In genomic region chr9:71728822-71729311, GRCm38 (mm10) we compare ENCODE assay signal across 13 mouse cellular contexts. TPM values are rescaled to one million over a fixed set of nuclear protein-coding genes. Genes with fewer than 3 reads are reported as not detected.
A peak's percentile ranks its signal among the peaks of the same experiment; 100 is the strongest.
DNase-seq lines count a peak whose midpoint lies in the region; ATAC-seq and TF ChIP-seq lines count a peak whose summit lies in the region.
"Had no signal": no experiment of that assay in that cellular context is flagged by ENCODE, and none has a peak within 500 bp of the region (broad histone marks: within the 10 kb centered on the region; RNA-seq: fewer than 3 reads in every experiment).

No protein-coding gene starts in this region.

- H3K79me2 ChIP-seq in liver, adult 2 months (ENCODE audit: control insufficient read depth, insufficient read depth, low read length), result peaks cover 36% of the 10 kb centered on the region

- H3K4me1 ChIP-seq in heart, embryonic 13.5 days, result peaks cover 68% of the 10 kb centered on the region
- peaks cover 24% of the 10 kb centered on the region for H3K4me1 ChIP-seq in liver, adult 2 months (ENCODE audit: control insufficient read depth, insufficient read depth, low read length)
- no peaks in the 10 kb centered on the region for H3K4me1 ChIP-seq in intestine, postnatal 0 days (replicated peaks; ENCODE audit: control insufficient read depth, insufficient read depth, low read length)

- ATAC-seq in heart, embryonic 13.5 days (ENCODE audit: extremely low read depth, insufficient number of reproducible peaks, low FRiP score, low TSS enrichment), result no peak
- ATAC-seq in intestine, postnatal 0 days, result no peak

- H3K9me3 ChIP-seq in heart, embryonic 13.5 days, result no peaks in the 10 kb centered on the region
- no peaks in the 10 kb centered on the region for H3K9me3 ChIP-seq in intestine, postnatal 0 days (ENCODE audit: control insufficient read depth)
- H3K9me3 ChIP-seq: G1E had no signal

- no peak for TF ChIP-seq POLR2A in liver, adult 2 months (IDR thresholded peaks at IDR 0.05; ENCODE audit: extremely low read depth, insufficient read depth, low read length)

- no peak overlapping the region for H3K4me2 ChIP-seq in heart, embryonic 13.5 days
- no peak overlapping the region for H3K4me2 ChIP-seq in intestine, postnatal 0 days (replicated peaks; ENCODE audit: low read depth)

- no peak overlapping the region for H3K4me3 ChIP-seq in heart, embryonic 13.5 days
- no peak overlapping the region for H3K4me3 ChIP-seq in liver, adult 2 months (ENCODE audit: insufficient read depth, low read depth, low read length)
- no peak overlapping the region for H3K4me3 ChIP-seq in intestine, postnatal 0 days (ENCODE audit: low read depth, low read length)

- 73% methylated on average over 5 of the region's 5 CpGs for WGBS in heart, embryonic 13.5 days
- WGBS in liver, adult 2 months, result 46% methylated on average over 5 of the region's 5 CpGs
- 77% methylated on average over 5 of the region's 5 CpGs for WGBS in intestine, postnatal 0 days

- TF ChIP-seq CTCF in liver, adult 2 months (IDR thresholded peaks at IDR 0.05; ENCODE audit: low read depth, low read length), result no peak
- no peak for TF ChIP-seq CTCF in intestine, postnatal 0 days (IDR thresholded peaks at IDR 0.05; ENCODE audit: low read depth)

- peak overlapping the region; percentile 30; the same call in 1 of the 2 replicates for H3K9ac ChIP-seq in heart, embryonic 13.5 days
- H3K9ac ChIP-seq in liver, adult 2 months (ENCODE audit: low read depth, low read length), result no peak overlapping the region
- no peak overlapping the region for H3K9ac ChIP-seq in intestine, postnatal 0 days (ENCODE audit: low read depth, low read length)

- no peak for DNase-seq in heart, postnatal 25 days (ENCODE audit: low spot score)
- peak; percentile 51 for DNase-seq in liver, adult 2 months (ENCODE audit: extremely low read depth, low read depth, low spot score)
- DNase-seq in liver, result no peak
- DNase-seq in brain, adult 2 months (ENCODE audit: low read depth, low spot score), result peak; percentile 98
- peak; percentile 96 for DNase-seq in cerebellum, adult 9-10 months
- DNase-seq in right cerebral cortex, postnatal 14 days, result no peak
- DNase-seq: B cell, adult 2 months; heart, postnatal 4 days; kidney, postnatal 10 days had no signal

- peaks cover 21% of the 10 kb centered on the region for H3K36me3 ChIP-seq in heart, embryonic 13.5 days
- peaks cover 6% of the 10 kb centered on the region; the same call in 1 of the 2 replicates for H3K36me3 ChIP-seq in liver, adult 2 months (ENCODE audit: control insufficient read depth, insufficient read depth, low read length)
- H3K36me3 ChIP-seq in intestine, postnatal 0 days (ENCODE audit: control insufficient read depth, insufficient read depth), result peaks cover 7% of the 10 kb centered on the region; the same call in 1 of the 2 replicates

- H3K27ac ChIP-seq in heart, embryonic 13.5 days (replicated peaks), result no peak overlapping the region
- H3K27ac ChIP-seq in liver, adult 2 months (replicated peaks; ENCODE audit: insufficient read depth, low read depth, low read length), result no peak overlapping the region
- H3K27ac ChIP-seq in intestine, postnatal 0 days (ENCODE audit: low read depth, low read length), result no peak overlapping the region

- intact Hi-C loops in heart, postnatal 25 days (cut with DNase I), result no loop called here

- H3K27me3 ChIP-seq in heart, embryonic 13.5 days (replicated peaks), result no peaks in the 10 kb centered on the region
- no peaks in the 10 kb centered on the region for H3K27me3 ChIP-seq in liver, adult 2 months (ENCODE audit: control insufficient read depth, insufficient read depth, low read length)
- no peaks in the 10 kb centered on the region for H3K27me3 ChIP-seq in intestine, postnatal 0 days (replicated peaks; ENCODE audit: control insufficient read depth, insufficient read depth, low read length)

RNA-seq across cellular contexts. Expression of gene Cgnl1, which starts 42.5 kb away (rescaled TPM):
- polyA plus RNA-seq in heart, embryonic 13.5 days (2015; fragmentation: Nextera tagmentation; extraction: Ambion mirVana), result 38.7 and 41.3 TPM in 2 replicates
- 10 to 100 TPM; 33.5 to 39.9 TPM for total RNA-seq in heart, postnatal 25 days (2021)
- total RNA-seq in liver, adult 2 months (2014; rRNA removed), result 22.4 and 25.0 TPM in 2 replicates
- polyA plus RNA-seq in liver, adult 2 months (2012; rRNA removed), result 16.3 and 17.2 TPM in 2 replicates
- polyA plus RNA-seq in intestine, postnatal 0 days (2015; fragmentation: Nextera tagmentation; extraction: Ambion mirVana), result 4.0 and 4.3 TPM in 2 replicates
- total RNA-seq: granulocyte monocyte progenitor cell, adult 5-6 weeks had no signal

Comparison
In these comparisons a context has a peak if more than half of its experiments do, and no peak if none do; other contexts are left out.
1. DNase-seq: peak in liver, adult 2 months (single experiment), brain, adult 2 months (single experiment) and cerebellum, adult 9-10 months (single experiment); none in heart, postnatal 25 days (single experiment), liver (single experiment) and right cerebral cortex, postnatal 14 days (single experiment).